Mouse (Mus musculus): ENCODE results near the gene Pemt.

DNA sequence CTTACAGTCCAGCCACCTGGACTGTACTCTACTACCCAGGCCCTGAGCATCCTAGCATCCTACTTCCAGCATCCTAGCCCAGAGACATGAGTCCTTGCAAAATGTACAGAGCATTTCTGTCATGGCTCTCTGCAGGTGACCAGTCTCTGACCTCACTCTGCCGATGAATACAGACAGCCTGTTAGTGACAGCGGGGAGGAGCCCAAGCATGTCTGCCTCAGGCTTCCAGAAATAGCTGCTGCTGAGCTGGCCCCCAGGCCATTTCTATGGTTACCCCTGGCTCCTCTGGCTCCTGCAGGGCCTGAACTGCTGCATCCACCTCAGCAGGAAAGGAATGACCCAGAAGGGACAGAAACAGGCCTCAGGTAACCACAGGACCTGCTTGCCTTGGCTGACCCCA, 74.6 kb downstream of the Pemt start:
- no peak for TF ChIP-seq CTCF (conservative IDR thresholded peaks at IDR 0.05 in 1 of 2, IDR thresholded peaks at IDR 0.05 in 1 of 2; ENCODE audit: low read depth in 2 of 2, low read length in 2 of 2)
- TF ChIP-seq EP300 (IDR thresholded peaks at IDR 0.05; ENCODE audit: low read length) = no peak
- no peak for TF ChIP-seq MAFK (IDR thresholded peaks at IDR 0.05; ENCODE audit: insufficient replicate concordance, low read length)
- no peak for TF ChIP-seq E2F4 (IDR thresholded peaks at IDR 0.05; ENCODE audit: insufficient replicate concordance, low read depth, low read length)
- no peak for TF ChIP-seq MXI1 (IDR thresholded peaks at IDR 0.05; ENCODE audit: low read depth, low read length)
- TF ChIP-seq USF1 (IDR thresholded peaks at IDR 0.05; ENCODE audit: low read depth, low read length) = no peak
- no peak for TF ChIP-seq POLR2A (IDR thresholded peaks at IDR 0.05; ENCODE audit: low read depth, low read length)
- TF ChIP-seq SMC3 (IDR thresholded peaks at IDR 0.05; ENCODE audit: low read depth, low read length) = no peak
- no peak for TF ChIP-seq UBTF (IDR thresholded peaks at IDR 0.05; ENCODE audit: low read depth, low read length)

Measured in CH12.LX (cell line).